Comparison of ENCODE assay signal across 7 mouse cellular contexts in the genomic region with DNA sequence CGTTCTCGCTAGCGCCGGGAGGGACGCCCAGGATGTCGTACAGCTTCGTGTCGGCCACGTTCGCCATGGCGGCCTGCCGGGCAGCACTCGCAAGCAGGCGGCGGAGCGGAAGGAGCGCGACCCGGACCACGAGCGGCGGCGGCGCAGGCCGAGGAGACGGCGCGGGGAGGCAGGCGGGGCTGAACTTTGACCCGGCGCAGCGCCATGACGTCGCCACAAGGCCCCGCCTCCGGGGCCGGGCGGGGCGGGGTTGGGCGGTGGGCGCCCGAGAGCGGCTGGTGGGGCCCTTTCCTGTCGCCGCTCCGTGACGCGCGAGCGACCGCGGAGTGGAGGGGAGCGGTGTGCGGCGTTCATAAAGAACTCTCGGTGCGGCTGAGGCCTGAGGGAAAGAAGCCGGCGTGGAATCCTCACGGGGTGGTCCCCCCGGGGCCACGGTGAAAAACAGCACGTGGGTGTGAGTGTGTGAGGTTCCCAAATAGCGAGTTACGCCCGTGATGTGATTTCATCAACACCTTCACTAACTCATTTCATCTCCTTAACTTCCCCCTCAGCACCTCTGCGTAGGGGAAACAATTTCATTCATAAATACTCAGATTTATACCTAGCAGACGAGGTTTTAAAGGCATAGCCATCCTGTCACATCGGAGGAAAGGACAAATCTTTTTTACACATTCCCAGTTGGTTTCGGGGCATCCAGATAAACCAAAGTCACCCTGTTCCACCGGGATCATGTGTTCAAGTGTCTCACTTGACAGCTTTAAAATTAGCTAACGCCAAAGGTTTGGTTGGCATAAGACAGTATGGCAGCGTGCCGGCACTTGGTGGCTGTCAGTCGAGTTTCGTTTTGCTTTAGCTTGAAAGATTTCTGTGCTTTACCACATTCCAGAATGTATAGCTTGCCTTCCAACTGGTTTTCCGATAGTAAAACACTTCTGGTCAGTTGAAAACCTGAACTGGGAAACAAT. TPM values are rescaled to one million over a fixed set of nuclear protein-coding genes. Genes with fewer than 3 reads are reported as not detected.
DNase-seq lines count a peak whose midpoint lies in the region; ATAC-seq lines count a peak whose summit lies in the region.

TSS of gene Dnaja2 (minus strand) at position 164 of the 965 bp plus-strand sequence.

- no peaks in the 10 kb centered on the region for H3K9me3 ChIP-seq in intestine, embryonic 16.5 days (ENCODE audit: control insufficient read depth, low read length)
- H3K9me3 ChIP-seq in midbrain, embryonic 11.5 days (ENCODE audit: control insufficient read depth, low read length) = no peaks in the 10 kb centered on the region

- H3K36me3 ChIP-seq in intestine, embryonic 16.5 days (ENCODE audit: control insufficient read depth, insufficient read depth, low read length) = 0 out of 2 replicates have a peak, but pooled peaks cover 4% of the 10 kb centered on the region
- no peaks in the 10 kb centered on the region for H3K36me3 ChIP-seq in midbrain, embryonic 11.5 days (ENCODE audit: control insufficient read depth, insufficient read depth, low read length)

- peak within 1 kb of the TSS; percentile 91 for H3K4me3 ChIP-seq in intestine, embryonic 16.5 days (ENCODE audit: low read length)
- H3K4me3 ChIP-seq in midbrain, embryonic 11.5 days (ENCODE audit: low read depth, low read length) = peak within 1 kb of the TSS; percentile 96

- ATAC-seq in intestine, embryonic 16.5 days = peak; percentile 96
- peak; percentile 95 for ATAC-seq in midbrain, embryonic 11.5 days (ENCODE audit: low FRiP score)

- no peaks in the 10 kb centered on the region for H3K27me3 ChIP-seq in intestine, embryonic 16.5 days (replicated peaks; ENCODE audit: control insufficient read depth, insufficient read depth, low read length)
- H3K27me3 ChIP-seq in midbrain, embryonic 11.5 days (ENCODE audit: control insufficient read depth, insufficient read depth, low read length) = no peaks in the 10 kb centered on the region

- H3K4me1 ChIP-seq in intestine, embryonic 16.5 days (ENCODE audit: control insufficient read depth, insufficient read depth, low read length) = 0 out of 2 replicates have a peak, but pooled peaks cover 4% of the 10 kb centered on the region
- no peaks in the 10 kb centered on the region for H3K4me1 ChIP-seq in midbrain, embryonic 11.5 days (ENCODE audit: control insufficient read depth, insufficient read depth, low read length)

- intact Hi-C loops in left cerebral cortex, postnatal 36 days (cut with DNase I) = no loop called here

- H3K27ac ChIP-seq in intestine, embryonic 16.5 days (ENCODE audit: low read length) = peak within 1 kb of the TSS; percentile 97
- H3K27ac ChIP-seq in midbrain, embryonic 11.5 days (ENCODE audit: low read depth, low read length) = peak within 1 kb of the TSS; percentile 84

- WGBS in intestine, embryonic 16.5 days = under 1% methylated on average over 58 of the region's 77 CpGs
- 2% methylated on average over 59 of the region's 77 CpGs for WGBS in midbrain, embryonic 11.5 days

- H3K4me2 ChIP-seq in intestine, embryonic 16.5 days (ENCODE audit: low read depth, low read length) = peak within 1 kb of the TSS; percentile 59
- peak within 1 kb of the TSS; percentile 91 for H3K4me2 ChIP-seq in midbrain, embryonic 11.5 days

- DNase-seq in adrenal gland, adult 8-10 months = peak; percentile 76
- DNase-seq in embryo, embryonic 11.5 days (ENCODE audit: low read depth, low spot score) = peak; percentile 86
- peak; percentile 86 to 91 for DNase-seq in gastrocnemius, postnatal 4 days (ENCODE audit: low spot score in 2 of 2)
- peak; percentile 90 to 93 for DNase-seq in left cerebral cortex, postnatal 36 days (ENCODE audit: low spot score in 2 of 2)
- peak; percentile 100 for DNase-seq in midbrain, embryonic 11.5 days (ENCODE audit: low spot score, missing footprints)
- peak; percentile 85 for DNase-seq in spleen, adult 12 weeks (ENCODE audit: low spot score)

- peak within 1 kb of the TSS; percentile 93 for H3K9ac ChIP-seq in intestine, embryonic 16.5 days (ENCODE audit: low read depth, low read length)
- H3K9ac ChIP-seq in midbrain, embryonic 11.5 days (ENCODE audit: low read length) = peak within 1 kb of the TSS; percentile 93

RNA-seq across cellular contexts. Expression of gene Dnaja2, which starts in this region (rescaled TPM):
- 100 to 1,000 TPM; 180 to 205 (median 187) TPM for total RNA-seq in adrenal gland, adult 8-10 months (2022)
- total RNA-seq in gastrocnemius, postnatal 4 days (2021) = 100 to 1,000 TPM; 160 to 170 TPM
- polyA plus RNA-seq in intestine, embryonic 16.5 days (2015; fragmentation: Nextera tagmentation; extraction: Ambion mirVana) = 136 and 149 TPM in 2 replicates
- 100 to 1,000 TPM; 179 to 197 TPM for total RNA-seq in left cerebral cortex, postnatal 36 days (2021)
- 201 and 217 TPM in 2 replicates for polyA plus RNA-seq in midbrain, embryonic 11.5 days (2014; fragmentation: Nextera tagmentation; extraction: Ambion mirVana)

Comparison
In these comparisons a context has a peak if more than half of its experiments do, and no peak if none do; other contexts are left out.
1. Peak in every context shown above with its lines: DNase-seq, ATAC-seq, H3K4me3 ChIP-seq and H3K27ac ChIP-seq.